Mouse (Mus musculus) neural tube, embryonic 15.5 days (tissue): ENCODE data around the gene Sema4c. TPM values are rescaled to one million over a fixed set of nuclear protein-coding genes. Genes with fewer than 3 reads are reported as not detected.

Experiments used
- ATAC-seq: fragments of 200-750 bp; cut with Nextera tagmentation; 2 replicates; pipeline ENCODE4 v1.8.0; 2017; ENCODE audit warnings: mild to moderate bottlenecking, moderate TSS enrichment, moderate library complexity; ENCODE audit not compliant: low FRiP score
- H3K27ac ChIP-seq: fragments of 300-500 bp; sonication (generic); replicated peaks from 2 replicates; pipeline ENCODE4 v1.5.1; 2015; ENCODE audit warnings: mild to moderate bottlenecking, inconsistent platforms
- H3K27me3 ChIP-seq: fragments of 300-500 bp; sonication (generic); replicated peaks from 2 replicates; pipeline ENCODE4 v1.6.1; 2015; ENCODE audit warnings: inconsistent platforms
- H3K36me3 ChIP-seq: fragments of 300-500 bp; sonication (generic); 2 replicates; pipeline ENCODE4 v1.6.1; 2015; ENCODE audit warnings: inconsistent platforms
- H3K4me1 ChIP-seq: fragments of 300-500 bp; sonication (generic); 2 replicates; pipeline ENCODE4 v1.6.1; 2015; ENCODE audit warnings: inconsistent platforms
- H3K4me2 ChIP-seq: fragments of 300-500 bp; sonication (generic); 2 replicates; pipeline ENCODE4 v1.6.1; 2015; ENCODE audit warnings: inconsistent platforms, mild to moderate bottlenecking, moderate library complexity
- H3K4me3 ChIP-seq: fragments of 300-500 bp; sonication (generic); replicated peaks from 2 replicates; pipeline ENCODE4 v1.5.1; 2015; ENCODE audit warnings: mild to moderate bottlenecking, inconsistent platforms
- H3K9ac ChIP-seq: fragments of 300-500 bp; sonication (generic); replicated peaks from 2 replicates; pipeline ENCODE4 v1.6.1; 2015; ENCODE audit warnings: mild to moderate bottlenecking, inconsistent platforms
- H3K9me3 ChIP-seq: fragments of 300-500 bp; sonication (generic); replicated peaks from 2 replicates; pipeline ENCODE4 v1.6.1; 2016; ENCODE audit warnings: inconsistent platforms
- WGBS: fragments of 180-500 bp; shearing (Covaris S2); methylation state at CpG from one replicate; pipeline ENCODE4 v1.1.7; 2015; ENCODE audit warnings: mixed read lengths; 5-methylcytosine and 5-hydroxymethylcytosine counted together
- polyA plus RNA-seq: library from polyadenylated mRNA; unstranded; fragments of >200 nt; fragmentation: Nextera tagmentation; extraction: Ambion mirVana; gene quantifications from 2 replicates; pipeline ENCODE4 v1.2.1, GENCODE M21; 2015

Gene Sema4c
- polyA plus RNA-seq, 1 experiment from 2014 or later: 20.8 TPM

DNA sequence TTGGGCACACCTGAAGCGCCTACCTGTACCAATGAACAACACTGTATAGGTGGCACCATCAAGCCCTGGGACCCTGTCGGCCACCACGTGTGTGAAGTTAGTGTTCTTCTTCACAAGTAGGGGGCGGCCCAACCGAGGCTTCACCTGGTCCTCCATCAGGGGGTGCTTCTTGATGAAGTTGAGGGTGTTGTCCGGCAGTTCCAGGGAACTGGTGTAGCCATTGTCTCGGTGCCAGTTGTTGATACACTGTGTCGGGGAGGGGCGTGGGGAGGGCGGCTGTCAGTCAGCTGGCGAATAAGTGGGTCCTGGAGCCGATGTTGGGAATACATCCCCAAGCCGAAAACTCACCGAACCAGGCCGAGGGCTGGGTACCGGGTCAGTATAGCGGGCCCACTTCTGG, 6.2 kb downstream of the Sema4c start:
- Histone ChIP-seq H3K36me3 (peaks cover 58% of the 10 kb centered on the region), H3K4me1 (peaks cover 62% of the 10 kb centered on the region)

GRCm38 (mm10) chr1:36550075-36550863, 7.9 kb downstream of the Sema4c start:
- H3K4me3 ChIP-seq: no peak overlapping the region
- H3K9ac ChIP-seq: no peak overlapping the region
- ATAC-seq: no peak
- no peak overlapping the region for H3K4me2 ChIP-seq
- 77% methylated on average over 20 of the region's 20 CpGs for WGBS
- H3K4me1 ChIP-seq: peaks cover 67% of the 10 kb centered on the region
- no peaks in the 10 kb centered on the region for H3K27me3 ChIP-seq
- peaks cover 58% of the 10 kb centered on the region for H3K36me3 ChIP-seq
- no peak overlapping the region for H3K27ac ChIP-seq
- no peaks in the 10 kb centered on the region for H3K9me3 ChIP-seq

More for the DNA sequence above, 6.2 kb downstream of the Sema4c start:
- Histone ChIP-seq H3K9ac (no peak overlapping the region), H3K27ac (no peak overlapping the region), H3K27me3 (no peaks in the 10 kb centered on the region), H3K4me2 (no peak overlapping the region), H3K9me3 (no peaks in the 10 kb centered on the region), H3K4me3 (no peak overlapping the region)
- WGBS: 93% methylated on average over 17 of the region's 17 CpGs
- no peak for ATAC-seq

GRCm38 (mm10) chr1:36549491-36549890, 8.7 kb downstream of the Sema4c start:
- H3K27me3 ChIP-seq: no peaks in the 10 kb centered on the region
- no peak for ATAC-seq
- no peak overlapping the region for H3K9ac ChIP-seq
- H3K27ac ChIP-seq: 0 out of 2 replicates have a peak overlapping the region, but pooled peaks have one; percentile 13
- peaks cover 54% of the 10 kb centered on the region for H3K36me3 ChIP-seq
- no peaks in the 10 kb centered on the region for H3K9me3 ChIP-seq
- H3K4me2 ChIP-seq: no peak overlapping the region
- peaks cover 61% of the 10 kb centered on the region for H3K4me1 ChIP-seq
- no peak overlapping the region for H3K4me3 ChIP-seq
- WGBS: 81% methylated on average over 18 of the region's 18 CpGs

DNA sequence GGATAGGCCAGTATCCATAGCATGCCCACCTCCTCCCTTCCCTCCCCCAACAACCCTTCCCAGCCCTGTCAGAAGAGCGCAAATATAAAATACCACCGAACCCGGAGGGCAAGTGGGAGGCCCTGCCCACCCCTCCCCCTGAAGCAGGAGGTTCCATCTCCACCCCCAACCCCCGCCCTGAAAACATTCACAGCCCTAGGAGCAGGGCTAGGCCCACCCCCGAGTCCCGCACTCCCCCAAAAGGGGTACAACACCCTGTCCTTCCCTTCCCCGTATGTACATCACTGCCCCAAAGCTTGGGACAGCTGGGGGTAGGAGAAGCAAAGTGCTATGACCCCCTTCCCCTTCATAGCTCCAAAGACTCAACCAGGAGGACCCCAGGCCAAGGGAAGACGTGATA, 9.4 kb downstream of the Sema4c start:
- Histone ChIP-seq H3K4me1 (peaks cover 54% of the 10 kb centered on the region), H3K27me3 (no peaks in the 10 kb centered on the region), H3K4me3 (no peak overlapping the region), H3K36me3 (peaks cover 49% of the 10 kb centered on the region), H3K9ac (no peak overlapping the region), H3K9me3 (no peaks in the 10 kb centered on the region), H3K4me2 (no peak overlapping the region), H3K27ac (no peak overlapping the region)
- 48% methylated on average over 8 of the region's 8 CpGs for WGBS
- no peak for ATAC-seq

- Histone ChIP-seq H3K4me2 (peak overlapping the region; percentile 15; the same call in 1 of the 2 replicates), H3K9ac (no peak overlapping the region; the same call in 1 of the 2 replicates), H3K9me3 (no peaks in the 10 kb centered on the region), H3K4me3 (no peak overlapping the region), H3K27me3 (no peaks in the 10 kb centered on the region), H3K36me3 (peaks cover 42% of the 10 kb centered on the region), H3K4me1 (peaks cover 51% of the 10 kb centered on the region), H3K27ac (peak overlapping the region; percentile 75)
- 33% methylated on average over 9 of the region's 9 CpGs for WGBS
- no peak for ATAC-seq
These were observed 10.1 kb downstream of the Sema4c start for GRCm38 (mm10) chr1:36547981-36548598.

DNA sequence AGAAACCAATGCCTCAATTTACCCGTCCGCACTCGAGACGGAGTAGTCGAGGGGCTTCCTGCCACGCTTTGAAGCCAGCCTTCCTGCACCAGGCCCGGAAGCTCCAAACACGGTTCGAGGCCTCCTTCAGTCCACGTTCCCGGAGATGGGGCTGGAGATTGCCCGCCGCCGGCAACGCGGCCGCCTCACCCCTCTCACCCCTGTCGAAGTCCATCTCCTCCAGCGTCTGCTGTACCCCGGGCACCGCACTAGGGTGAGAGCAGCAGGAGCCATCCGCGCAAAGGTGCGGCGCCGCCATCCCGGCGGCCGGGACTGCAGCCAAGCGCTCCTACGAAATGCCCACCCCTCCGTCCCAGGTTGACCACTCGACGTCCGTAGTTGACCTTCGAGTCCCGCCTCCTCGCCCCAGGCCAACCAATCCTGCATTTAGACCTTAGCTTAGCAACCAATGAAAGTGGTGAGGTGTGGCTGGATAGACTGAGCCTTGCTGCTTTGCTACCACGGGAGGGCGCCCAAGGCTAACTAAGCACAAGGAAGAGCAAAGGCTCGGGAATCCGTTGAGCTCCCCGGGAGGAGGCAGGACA, 11.2 kb downstream of the Sema4c start, which contains the start of gene Ankrd39:
Ankrd39 (minus strand) TSS at position 558 of the 584 bp plus-strand sequence.
- peak within 1 kb of the TSS; percentile 71 for H3K4me3 ChIP-seq
- under 1% methylated on average over 43 of the region's 43 CpGs for WGBS

GRCm38 (mm10) chr1:36545845-36546600, 12.1 kb downstream of the Sema4c start:
- H3K27ac ChIP-seq: 0 out of 2 replicates have a peak overlapping the region, but pooled peaks have one; percentile 84
- ATAC-seq: no peak
- peak overlapping the region; percentile 71 for H3K4me3 ChIP-seq

More for the DNA sequence above, 11.2 kb downstream of the Sema4c start, which contains the start of gene Ankrd39:
- Histone ChIP-seq H3K4me1 (peaks cover 51% of the 10 kb centered on the region), H3K27ac (peak within 1 kb of the TSS; percentile 84), H3K9ac (peak within 1 kb of the TSS; percentile 76), H3K36me3 (peaks cover 36% of the 10 kb centered on the region), H3K4me2 (peak within 1 kb of the TSS; percentile 81), H3K9me3 (no peaks in the 10 kb centered on the region), H3K27me3 (no peaks in the 10 kb centered on the region)
- peak; percentile 96 for ATAC-seq

DNA sequence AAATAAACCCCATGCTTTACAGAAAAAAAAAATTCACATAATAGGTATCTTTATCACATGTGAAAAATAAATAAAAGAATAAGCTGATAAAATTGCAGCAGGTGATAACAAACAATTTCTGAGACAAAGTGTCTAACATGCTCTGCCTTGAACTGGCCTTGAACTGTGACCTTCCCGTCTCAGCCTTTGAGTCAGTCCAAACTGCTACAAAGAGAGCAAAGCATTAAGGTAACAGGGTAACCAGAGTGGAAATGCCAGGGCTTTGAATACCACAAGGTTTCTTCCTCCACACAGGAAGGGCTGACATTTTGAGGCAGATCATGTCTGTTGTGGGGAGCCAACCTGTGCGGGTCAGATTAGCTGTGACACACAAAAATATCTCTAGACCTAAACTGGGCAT, 12.8 kb downstream of the Sema4c start:
- Histone ChIP-seq H3K4me1 (peaks cover 42% of the 10 kb centered on the region), H3K9me3 (no peaks in the 10 kb centered on the region), H3K36me3 (peaks cover 34% of the 10 kb centered on the region), H3K4me3 (no peak overlapping the region), H3K27me3 (no peaks in the 10 kb centered on the region), H3K4me2 (peak overlapping the region; percentile 81; the same call in 1 of the 2 replicates), H3K27ac (no peak overlapping the region), H3K9ac (no peak overlapping the region)
- 88% methylated on average over 2 of the region's 2 CpGs for WGBS
- no peak for ATAC-seq

More at GRCm38 (mm10) chr1:36545845-36546600, 12.1 kb downstream of the Sema4c start:
- H3K9ac ChIP-seq: peak overlapping the region; percentile 76
- peak overlapping the region; percentile 81 for H3K4me2 ChIP-seq
- H3K4me1 ChIP-seq: peaks cover 47% of the 10 kb centered on the region
- 69% methylated on average over 19 of the region's 19 CpGs for WGBS
- H3K27me3 ChIP-seq: no peaks in the 10 kb centered on the region
- H3K9me3 ChIP-seq: no peaks in the 10 kb centered on the region
- peaks cover 35% of the 10 kb centered on the region for H3K36me3 ChIP-seq

GRCm38 (mm10) chr1:36542925-36543324, 15.2 kb downstream of the Sema4c start:
- WGBS: 91% methylated on average over 9 of the region's 9 CpGs
- H3K36me3 ChIP-seq: peaks cover 37% of the 10 kb centered on the region
- no peak for ATAC-seq
- H3K9me3 ChIP-seq: no peaks in the 10 kb centered on the region
- no peak overlapping the region for H3K27ac ChIP-seq
- H3K4me2 ChIP-seq: no peak overlapping the region
- H3K4me1 ChIP-seq: peaks cover 23% of the 10 kb centered on the region
- H3K9ac ChIP-seq: no peak overlapping the region
- no peak overlapping the region for H3K4me3 ChIP-seq
- H3K27me3 ChIP-seq: no peaks in the 10 kb centered on the region

DNA sequence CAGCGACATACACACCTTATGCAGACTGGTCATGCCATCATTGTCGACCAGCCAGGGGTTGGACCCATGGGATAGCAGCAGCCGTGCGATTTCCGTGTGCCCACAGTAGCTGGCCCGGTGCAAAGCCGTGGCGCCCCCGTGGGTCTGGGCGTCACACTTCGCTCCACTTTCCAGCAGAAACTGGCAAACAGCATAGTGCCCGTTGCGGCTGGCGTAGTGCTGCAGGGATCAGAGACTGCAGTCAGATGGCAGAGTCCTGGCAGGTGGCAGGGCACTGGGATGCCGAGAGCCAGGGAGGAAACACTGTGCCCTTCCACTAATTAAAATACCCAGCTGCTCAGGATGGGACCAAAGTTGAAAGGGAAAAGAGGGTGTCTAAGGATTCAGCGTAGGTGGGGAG, 16.3 kb downstream of the Sema4c start:
- 89% methylated on average over 16 of the region's 16 CpGs for WGBS

DNA sequence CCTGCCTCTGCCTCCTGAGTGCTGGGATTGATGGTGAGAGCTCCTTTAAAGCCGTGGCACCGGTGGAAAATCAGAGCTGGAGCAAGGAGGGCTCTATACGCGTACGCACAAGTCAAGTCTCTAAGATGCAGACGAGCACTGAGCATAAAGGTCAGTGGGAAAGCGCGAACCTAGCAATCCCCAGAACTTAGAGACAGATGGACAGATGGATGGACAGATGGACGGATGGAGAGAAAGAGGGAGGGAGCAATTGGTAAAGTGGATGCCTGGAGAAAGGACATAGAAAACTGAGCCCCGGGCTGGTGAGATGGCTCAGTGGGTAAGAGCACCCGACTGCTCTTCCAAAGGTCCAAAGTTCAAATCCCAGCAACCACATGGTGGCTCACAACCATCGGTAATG, 17.3 kb downstream of the Sema4c start:
- peaks cover 7% of the 10 kb centered on the region for H3K4me1 ChIP-seq
- no peak overlapping the region for H3K9ac ChIP-seq
- ATAC-seq: no peak
- peaks cover 37% of the 10 kb centered on the region for H3K36me3 ChIP-seq
- WGBS: 93% methylated on average over 12 of the region's 12 CpGs
- H3K4me2 ChIP-seq: no peak overlapping the region
- no peak overlapping the region for H3K4me3 ChIP-seq
- no peak overlapping the region for H3K27ac ChIP-seq
- H3K9me3 ChIP-seq: no peaks in the 10 kb centered on the region
- H3K27me3 ChIP-seq: no peaks in the 10 kb centered on the region

More for the DNA sequence above, 16.3 kb downstream of the Sema4c start:
- Histone ChIP-seq H3K27me3 (no peaks in the 10 kb centered on the region), H3K4me1 (peaks cover 16% of the 10 kb centered on the region), H3K4me2 (no peak overlapping the region), H3K36me3 (peaks cover 37% of the 10 kb centered on the region), H3K27ac (no peak overlapping the region), H3K4me3 (no peak overlapping the region), H3K9me3 (no peaks in the 10 kb centered on the region), H3K9ac (no peak overlapping the region)
- ATAC-seq: no peak
